Mouse (Mus musculus) intestine, embryonic 16.5 days (tissue): ENCODE results near the gene Btn2a2. TPM values are rescaled to one million over a fixed set of nuclear protein-coding genes. Genes with fewer than 3 reads are reported as not detected.

Source experiments
- microRNA-seq: library from miRNA; unstranded; fragments of <30 nt; microRNA quantifications from one replicate; pipeline ENCODE4, GENCODE M21; 2016
- polyA plus RNA-seq: library from polyadenylated mRNA; unstranded; fragments of >200 nt; fragmentation: Nextera tagmentation; extraction: Ambion mirVana; gene quantifications from 2 replicates; pipeline ENCODE4 v1.2.1, GENCODE M21; 2015

Gene Btn2a2
- polyA plus RNA-seq, 1 experiment from 2014 or later, result 0.12 TPM

Small RNAs within 50 kb of the gene (microRNA-seq; reads per million reads assigned to microRNA genes)
- not detected for gene Gm44297
- not detected for gene n-TStga1

Other genes with a start within 250 kb of the Btn2a2 start
- gene Vmn1r223, start 241.7 kb downstream of the Btn2a2 start, polyA plus RNA-seq, result not detected in 2 replicates
- gene Zfp322a, start 119.6 kb downstream of the Btn2a2 start, polyA plus RNA-seq, result 30.1 and 31.7 TPM in 2 replicates
- gene Abt1, start 65.0 kb downstream of the Btn2a2 start, polyA plus RNA-seq, result 10.2 and 11.2 TPM in 2 replicates
- 0.07 and 0.11 TPM in 2 replicates for gene Btn1a1, start 23.0 kb downstream of the Btn2a2 start, polyA plus RNA-seq
- gene Hist1h4h, start 42.2 kb upstream of the Btn2a2 start, polyA plus RNA-seq, result 3.5 and 3.7 TPM in 2 replicates
- gene Hist1h2af, start 45.0 kb upstream of the Btn2a2 start, polyA plus RNA-seq, result 2.5 and 3.6 TPM in 2 replicates
- 2.6 and 3.7 TPM in 2 replicates for gene Hist1h3g, start 46.6 kb upstream of the Btn2a2 start, polyA plus RNA-seq
- 0.65 and 0.94 TPM in 2 replicates for gene Hist1h2bh, start 54.5 kb upstream of the Btn2a2 start, polyA plus RNA-seq
- 0.44 and 0.60 TPM in 2 replicates for gene Hist1h3f, start 55.2 kb upstream of the Btn2a2 start, polyA plus RNA-seq
- gene Hist1h4f, start 62.8 kb upstream of the Btn2a2 start, polyA plus RNA-seq, result 0.68 and 0.98 TPM in 2 replicates
- 0.28 and 0.42 TPM in 2 replicates for gene Hist1h1d, start 64.4 kb upstream of the Btn2a2 start, polyA plus RNA-seq
- 2.7 and 4.1 TPM in 2 replicates for gene Hist1h3e, start 73.5 kb upstream of the Btn2a2 start, polyA plus RNA-seq
- 39.1 and 46.5 TPM in 2 replicates for gene Hist1h2ae, start 82.4 kb upstream of the Btn2a2 start, polyA plus RNA-seq
- gene Hist1h2bg, start 82.5 kb upstream of the Btn2a2 start, polyA plus RNA-seq, result 8.7 and 8.8 TPM in 2 replicates
- 0.62 and 2.1 TPM in 2 replicates for gene Hist1h2bf, start 85.3 kb upstream of the Btn2a2 start, polyA plus RNA-seq
- gene Hist1h2ad, start 85.5 kb upstream of the Btn2a2 start, polyA plus RNA-seq, result 0.65 and 2.7 TPM in 2 replicates
- 3.8 and 4.8 TPM in 2 replicates for gene Hist1h3d, start 86.9 kb upstream of the Btn2a2 start, polyA plus RNA-seq
- gene Hist1h4d, start 92.7 kb upstream of the Btn2a2 start, polyA plus RNA-seq, result 61.7 and 73.9 TPM in 2 replicates
- gene Hist1h2be, start 132.3 kb upstream of the Btn2a2 start, polyA plus RNA-seq, result 1.4 and 2.3 TPM in 2 replicates
- gene Hist1h1e, start 133.7 kb upstream of the Btn2a2 start, polyA plus RNA-seq, result 10.4 and 13.7 TPM in 2 replicates
- 0.94 and 1.0 TPM in 2 replicates for gene Hist1h2ac, start 195.1 kb upstream of the Btn2a2 start, polyA plus RNA-seq
- 101 and 110 TPM in 2 replicates for gene Hist1h2bc, start 195.3 kb upstream of the Btn2a2 start, polyA plus RNA-seq
- gene Hist1h1t, start 207.0 kb upstream of the Btn2a2 start, polyA plus RNA-seq, result 0.15 and 0.20 TPM in 2 replicates
- gene Hist1h4c, start 209.6 kb upstream of the Btn2a2 start, polyA plus RNA-seq, result 2.9 and 3.1 TPM in 2 replicates
- gene Hfe, start 222.0 kb upstream of the Btn2a2 start, polyA plus RNA-seq, result 8.5 and 9.7 TPM in 2 replicates
- gene Hist1h1c, start 250.0 kb upstream of the Btn2a2 start, polyA plus RNA-seq, result 33.6 and 35.3 TPM in 2 replicates